Mouse (Mus musculus): Measurements from ENCODE around the gene Triap1.

- TF ChIP-seq POLR2A (IDR thresholded peaks at IDR 0.05; ENCODE audit: control insufficient read depth, extremely low read depth, insufficient read depth, low read length, poor library complexity) (no peak), CTCF (IDR thresholded peaks at IDR 0.05; ENCODE audit: borderline replicate concordance, control insufficient read depth, extremely low read depth, insufficient read depth, low read length, poor library complexity) (no peak)
Measured at GRCm38 (mm10) chr5:115300035-115300744, 40.8 kb upstream of the Triap1 start.
